Comparison of ENCODE assay signal across 15 mouse cellular contexts in genomic region chr6:91346906-91347156, GRCm38 (mm10).
DNase-seq lines count a peak whose midpoint lies in the region; ATAC-seq lines count a peak whose summit lies in the region.
"Had no signal": no experiment of that assay in that cellular context is flagged by ENCODE, and none has a peak within 500 bp of the region (broad histone marks: within the 10 kb centered on the region; RNA-seq: fewer than 3 reads in every experiment).

No protein-coding gene starts in this region.

- DNase-seq in cerebellum, postnatal 10 days, result peak; percentile 59 to 69
- DNase-seq in embryonic facial prominence, embryonic 11.5 days (ENCODE audit: low spot score), result no peak
- DNase-seq in gastrocnemius, postnatal 14 days, result no peak
- DNase-seq in gastrocnemius, postnatal 4 days (ENCODE audit: low spot score in 2 of 2), result no peak
- no peak for DNase-seq in adrenal gland, adult 18-20 months (ENCODE audit: low spot score in 2 of 2)
- DNase-seq: adrenal gland, adult 2 months; cerebellum, postnatal 25 days; layer of hippocampus, postnatal 36 days; lung, embryonic 14.5 days had no signal

- no peaks in the 10 kb centered on the region for H3K4me1 ChIP-seq in embryonic facial prominence, embryonic 11.5 days (ENCODE audit: control insufficient read depth, insufficient read depth, low read length)
- peaks cover 61% of the 10 kb centered on the region for H3K4me1 ChIP-seq in hindbrain, embryonic 12.5 days
- H3K4me1 ChIP-seq in midbrain, embryonic 15.5 days, result peaks cover 40% of the 10 kb centered on the region
- H3K4me1 ChIP-seq: kidney, embryonic 15.5 days had no signal

- intact Hi-C loops in gastrocnemius, postnatal 14 days (cut with DNase I; ENCODE audit: low total_unique reads), result no loop called here

- no peaks in the 10 kb centered on the region for H3K9me3 ChIP-seq in embryonic facial prominence, embryonic 11.5 days (replicated peaks; ENCODE audit: control insufficient read depth, low read length)
- H3K9me3 ChIP-seq in hindbrain, embryonic 12.5 days (replicated peaks), result no peaks in the 10 kb centered on the region
- no peaks in the 10 kb centered on the region for H3K9me3 ChIP-seq in midbrain, embryonic 15.5 days
- H3K9me3 ChIP-seq: embryonic facial prominence, embryonic 15.5 days; kidney, embryonic 15.5 days; limb, embryonic 15.5 days had no signal

- no peak overlapping the region for H3K4me2 ChIP-seq in embryonic facial prominence, embryonic 11.5 days (ENCODE audit: low read depth, low read length)
- no peak overlapping the region for H3K4me2 ChIP-seq in hindbrain, embryonic 12.5 days (replicated peaks)
- no peak overlapping the region for H3K4me2 ChIP-seq in midbrain, embryonic 15.5 days
- H3K4me2 ChIP-seq: embryonic facial prominence, embryonic 15.5 days; kidney, embryonic 15.5 days; limb, embryonic 15.5 days; lung, embryonic 14.5 days had no signal

- WGBS in embryonic facial prominence, embryonic 11.5 days, result 45% methylated on average over 3 of the region's 3 CpGs
- 19% methylated on average over 3 of the region's 3 CpGs for WGBS in hindbrain, embryonic 12.5 days
- 25% methylated on average over 3 of the region's 3 CpGs for WGBS in midbrain, embryonic 15.5 days

- no peak for ATAC-seq in cerebellum, adult (ENCODE audit: insufficient number of reproducible peaks, low FRiP score, low TSS enrichment)
- no peak for ATAC-seq in embryonic facial prominence, embryonic 11.5 days (replicated peaks; ENCODE audit: insufficient number of reproducible peaks, low FRiP score, low TSS enrichment, low read depth)
- no peak for ATAC-seq in hindbrain, embryonic 12.5 days (ENCODE audit: low FRiP score)
- no peak for ATAC-seq in midbrain, embryonic 15.5 days (replicated peaks)

- H3K4me3 ChIP-seq in embryonic facial prominence, embryonic 11.5 days (ENCODE audit: low read depth, low read length), result no peak overlapping the region
- H3K4me3 ChIP-seq in hindbrain, embryonic 12.5 days, result no peak overlapping the region
- H3K4me3 ChIP-seq in midbrain, embryonic 15.5 days, result no peak overlapping the region
- H3K4me3 ChIP-seq: embryonic facial prominence, embryonic 15.5 days; kidney, embryonic 15.5 days; limb, embryonic 15.5 days had no signal

- no peaks in the 10 kb centered on the region for H3K27me3 ChIP-seq in embryonic facial prominence, embryonic 11.5 days (ENCODE audit: control insufficient read depth, insufficient read depth, low read length)
- 0 out of 2 replicates have a peak, but pooled peaks cover 3% of the 10 kb centered on the region for H3K27me3 ChIP-seq in hindbrain, embryonic 12.5 days
- no peaks in the 10 kb centered on the region for H3K27me3 ChIP-seq in midbrain, embryonic 15.5 days (replicated peaks)
- H3K27me3 ChIP-seq: embryonic facial prominence, embryonic 15.5 days; kidney, embryonic 15.5 days had no signal

- H3K36me3 ChIP-seq in embryonic facial prominence, embryonic 11.5 days (replicated peaks; ENCODE audit: control insufficient read depth, insufficient read depth, low read depth, low read length), result no peaks in the 10 kb centered on the region
- H3K36me3 ChIP-seq in hindbrain, embryonic 12.5 days, result no peaks in the 10 kb centered on the region
- H3K36me3 ChIP-seq in midbrain, embryonic 15.5 days (replicated peaks), result no peaks in the 10 kb centered on the region
- H3K36me3 ChIP-seq: embryonic facial prominence, embryonic 15.5 days; kidney, embryonic 15.5 days; limb, embryonic 15.5 days had no signal

- H3K9ac ChIP-seq in embryonic facial prominence, embryonic 11.5 days (replicated peaks; ENCODE audit: low read length), result no peak overlapping the region
- no peak overlapping the region for H3K9ac ChIP-seq in hindbrain, embryonic 12.5 days
- H3K9ac ChIP-seq in midbrain, embryonic 15.5 days, result no peak overlapping the region
- H3K9ac ChIP-seq: embryonic facial prominence, embryonic 15.5 days; kidney, embryonic 15.5 days; limb, embryonic 15.5 days; lung, embryonic 14.5 days had no signal

- 0 out of 2 replicates have a peak overlapping the region, but pooled peaks have one; percentile 2 for H3K27ac ChIP-seq in embryonic facial prominence, embryonic 11.5 days (replicated peaks; ENCODE audit: low read depth, low read length)
- peak overlapping the region; percentile 79 for H3K27ac ChIP-seq in hindbrain, embryonic 12.5 days
- peak overlapping the region; percentile 82 for H3K27ac ChIP-seq in midbrain, embryonic 15.5 days
- H3K27ac ChIP-seq: embryonic facial prominence, embryonic 15.5 days; kidney, embryonic 15.5 days; limb, embryonic 15.5 days had no signal

Comparison
In these comparisons a context has a peak if more than half of its experiments do, and no peak if none do; other contexts are left out.
1. DNase-seq: peak in cerebellum, postnatal 10 days (2 of 2); none in embryonic facial prominence, embryonic 11.5 days (single experiment), gastrocnemius, postnatal 14 days (single experiment), gastrocnemius, postnatal 4 days (0 of 2) and adrenal gland, adult 18-20 months (0 of 2).
2. H3K27ac ChIP-seq: peak in every context shown above with its lines; median percentile 82 in midbrain, embryonic 15.5 days; 79 in hindbrain, embryonic 12.5 days; 2 in embryonic facial prominence, embryonic 11.5 days.